Mouse (Mus musculus) intestine, embryonic 14.5 days (tissue): ENCODE results near the gene Cfap100. TPM values are rescaled to one million over a fixed set of nuclear protein-coding genes. Genes with fewer than 3 reads are reported as not detected.
A peak's percentile ranks its signal among the peaks of the same experiment; 100 is the strongest.

Source experiments
- ATAC-seq: fragments of 200-750 bp; cut with Nextera tagmentation; replicated peaks from 2 replicates; pipeline ENCODE4 v1.8.0; 2017; ENCODE audit warnings: low read depth, moderate number of reproducible peaks, moderate TSS enrichment, moderate library complexity; ENCODE audit not compliant: low FRiP score, low TSS enrichment
- DNase-seq: peaks from one replicate; pipeline ENCODE4 v3.0.0-alpha.2; 2018; ENCODE audit warnings: low spot score
- H3K27ac ChIP-seq: fragments of 300-500 bp; sonication (generic); 2 replicates; pipeline ENCODE4 v1.5.1; 2014; ENCODE audit warnings: low read depth, mild to moderate bottlenecking, control low read depth
- H3K27me3 ChIP-seq: fragments of 300-500 bp; sonication (generic); replicated peaks from 2 replicates; pipeline ENCODE4 v1.6.1; 2014; ENCODE audit warnings: low read length, control low read depth; ENCODE audit not compliant: control insufficient read depth, insufficient read depth
- H3K36me3 ChIP-seq: fragments of 300-500 bp; sonication (generic); 2 replicates; pipeline ENCODE4 v1.6.1; 2014; ENCODE audit warnings: low read length, control low read depth; ENCODE audit not compliant: control insufficient read depth, insufficient read depth
- H3K4me1 ChIP-seq: fragments of 300-500 bp; sonication (generic); replicated peaks from 2 replicates; pipeline ENCODE4 v1.6.1; 2014; ENCODE audit warnings: low read length, control low read depth, mixed read lengths; ENCODE audit not compliant: control insufficient read depth, insufficient read depth
- H3K4me2 ChIP-seq: fragments of 300-500 bp; sonication (generic); 2 replicates; pipeline ENCODE4 v1.6.1; 2014; ENCODE audit warnings: low read length
- H3K4me3 ChIP-seq: fragments of 300-500 bp; sonication (generic); 2 replicates; pipeline ENCODE4 v1.5.1; 2014; ENCODE audit warnings: low read depth, low read length, control low read depth, mixed read lengths
- H3K9ac ChIP-seq: fragments of 300-500 bp; sonication (generic); 2 replicates; pipeline ENCODE4 v1.6.1; 2014; ENCODE audit warnings: mild to moderate bottlenecking, low read length
- H3K9me3 ChIP-seq: fragments of 300-500 bp; sonication (generic); 2 replicates; pipeline ENCODE4 v1.6.1; 2016; ENCODE audit warnings: low read length, control low read depth; ENCODE audit not compliant: control insufficient read depth
- WGBS: fragments of 180-500 bp; shearing (Covaris S2); extraction: QIAGEN DNeasy Blood & Tissue Kit; methylation state at CpG from one replicate; pipeline ENCODE4 v1.1.7; 2014; 5-methylcytosine and 5-hydroxymethylcytosine counted together
- polyA plus RNA-seq: library from polyadenylated mRNA; unstranded; fragments of >200 nt; fragmentation: Nextera tagmentation; extraction: Ambion mirVana; gene quantifications from 2 replicates; pipeline ENCODE4 v1.2.1, GENCODE M21; 2014

Gene Cfap100
- polyA plus RNA-seq, 1 experiment from 2014 or later: 0.46 TPM

DNA sequence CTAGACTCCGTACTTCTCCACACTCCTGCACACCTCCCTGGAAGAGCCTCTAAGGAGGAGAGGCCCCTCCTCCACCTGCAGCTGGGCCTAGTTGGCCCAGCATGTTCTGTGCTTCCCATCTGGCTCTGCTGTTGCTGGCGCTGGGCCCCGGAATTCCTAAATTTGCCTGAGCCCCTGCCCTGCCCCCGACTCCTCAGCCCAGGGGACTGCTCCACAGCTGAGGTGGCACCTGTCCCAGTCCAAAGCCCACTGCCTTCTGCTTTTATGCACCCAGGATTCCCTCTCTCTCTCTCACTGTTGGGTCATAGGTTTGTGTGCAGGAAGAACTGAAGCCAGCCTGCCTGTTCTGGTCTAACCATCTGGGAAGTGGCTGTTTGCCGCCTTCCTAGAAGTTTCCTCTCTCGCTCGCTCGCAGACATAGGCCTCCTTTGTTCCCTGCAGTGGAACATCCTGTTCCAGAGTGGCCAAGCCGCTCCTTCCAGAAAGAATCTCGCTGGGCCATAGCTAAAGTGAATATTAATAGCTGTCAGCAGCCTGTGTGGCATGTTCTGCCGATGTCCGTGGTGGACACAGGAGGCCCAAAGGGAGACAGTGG, 42.4 kb upstream of the Cfap100 start:
- no peaks in the 10 kb centered on the region for H3K27me3 ChIP-seq
- no peak overlapping the region for H3K27ac ChIP-seq
- no peak for ATAC-seq
- no peak overlapping the region for H3K4me3 ChIP-seq
- DNase-seq: no peak
- H3K36me3 ChIP-seq: no peaks in the 10 kb centered on the region
- H3K9ac ChIP-seq: no peak overlapping the region
- WGBS: 64% methylated on average over 12 of the region's 12 CpGs
- no peak overlapping the region for H3K4me2 ChIP-seq
- no peaks in the 10 kb centered on the region for H3K4me1 ChIP-seq
- no peaks in the 10 kb centered on the region for H3K9me3 ChIP-seq

DNA sequence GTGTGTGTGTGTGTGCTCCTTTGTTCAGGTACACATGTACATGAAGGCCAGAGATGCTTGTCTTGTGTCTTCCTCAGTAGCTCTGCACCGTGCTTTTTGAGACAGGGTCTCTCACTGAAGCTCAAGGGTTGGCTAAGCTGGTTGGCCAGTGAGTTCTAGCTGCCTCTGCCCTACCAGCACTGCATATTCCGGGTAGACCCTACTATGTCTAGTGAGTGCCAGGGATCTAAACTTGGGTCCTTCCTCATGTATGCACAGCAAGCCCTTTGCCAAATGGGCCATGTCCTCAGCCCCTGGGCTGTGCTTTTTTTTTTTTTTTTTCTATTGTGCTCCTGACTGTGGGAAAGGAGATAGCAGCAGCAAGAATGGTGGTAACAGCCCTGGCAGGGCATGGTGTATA, 41.7 kb upstream of the Cfap100 start:
- no peak overlapping the region for H3K4me3 ChIP-seq
- ATAC-seq (no peak), DNase-seq (no peak)
- no peak overlapping the region for H3K9ac ChIP-seq
- H3K27me3 ChIP-seq: no peaks in the 10 kb centered on the region
- no peaks in the 10 kb centered on the region for H3K4me1 ChIP-seq
- H3K4me2 ChIP-seq: no peak overlapping the region
- no peaks in the 10 kb centered on the region for H3K36me3 ChIP-seq
- no peaks in the 10 kb centered on the region for H3K9me3 ChIP-seq
- 92% methylated on average over 2 of the region's 2 CpGs for WGBS
- H3K27ac ChIP-seq: no peak overlapping the region

DNA sequence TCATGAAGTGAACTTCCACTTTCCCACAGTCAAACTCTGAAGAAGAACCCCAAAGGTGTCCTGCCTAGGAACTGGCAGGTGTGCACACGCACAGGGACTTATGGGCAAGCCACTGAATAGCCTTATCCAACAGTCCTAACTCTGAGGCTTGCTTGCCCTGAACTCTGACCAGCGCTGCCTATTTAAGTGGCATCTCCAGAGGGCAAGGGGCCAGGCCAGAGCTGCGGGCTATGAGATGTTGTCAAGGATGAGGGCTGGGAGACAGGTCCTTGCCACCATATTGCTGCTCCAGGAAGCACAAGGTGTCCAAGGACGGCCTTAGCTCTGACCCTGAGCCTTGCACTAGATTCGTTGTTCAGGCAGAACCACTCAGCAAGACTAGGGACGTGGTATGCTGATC, 40.4 kb upstream of the Cfap100 start:
- WGBS: 88% methylated on average over 6 of the region's 6 CpGs

DNA sequence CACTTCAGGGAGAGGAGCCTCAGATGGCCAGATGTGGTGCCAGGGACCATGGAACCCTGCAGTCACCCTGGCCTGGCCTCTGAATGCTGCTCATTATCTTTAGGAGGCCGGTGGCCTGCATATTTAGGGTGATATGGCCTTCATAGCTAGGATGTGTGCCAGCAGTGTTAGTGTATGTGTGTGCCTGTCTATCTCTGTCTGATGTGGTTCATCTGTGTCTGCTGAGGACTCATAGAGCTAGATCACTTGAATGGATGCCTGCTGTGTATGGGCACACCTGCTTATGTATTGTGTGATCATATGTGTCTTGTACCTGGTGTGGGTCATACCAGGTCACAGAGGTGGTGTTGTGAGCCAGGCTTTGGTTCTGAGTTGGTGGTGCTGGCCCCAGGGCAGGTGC, 39.6 kb upstream of the Cfap100 start:
- Histone ChIP-seq H3K4me1 (peaks cover 5% of the 10 kb centered on the region; the same call in 1 of the 2 replicates), H3K9ac (no peak overlapping the region), H3K36me3 (no peaks in the 10 kb centered on the region), H3K4me2 (no peak overlapping the region), H3K27me3 (no peaks in the 10 kb centered on the region), H3K27ac (no peak overlapping the region), H3K9me3 (no peaks in the 10 kb centered on the region), H3K4me3 (no peak overlapping the region)
- DNase-seq: no peak
- ATAC-seq: no peak
- WGBS: 74% methylated on average over 1 of the region's 1 CpGs

More for the DNA sequence above, 40.4 kb upstream of the Cfap100 start:
- ATAC-seq: no peak
- Histone ChIP-seq H3K4me2 (no peak overlapping the region), H3K4me3 (no peak overlapping the region), H3K36me3 (no peaks in the 10 kb centered on the region), H3K27me3 (no peaks in the 10 kb centered on the region), H3K4me1 (no peaks in the 10 kb centered on the region), H3K9me3 (no peaks in the 10 kb centered on the region), H3K9ac (no peak overlapping the region), H3K27ac (no peak overlapping the region)
- no peak for DNase-seq

DNA sequence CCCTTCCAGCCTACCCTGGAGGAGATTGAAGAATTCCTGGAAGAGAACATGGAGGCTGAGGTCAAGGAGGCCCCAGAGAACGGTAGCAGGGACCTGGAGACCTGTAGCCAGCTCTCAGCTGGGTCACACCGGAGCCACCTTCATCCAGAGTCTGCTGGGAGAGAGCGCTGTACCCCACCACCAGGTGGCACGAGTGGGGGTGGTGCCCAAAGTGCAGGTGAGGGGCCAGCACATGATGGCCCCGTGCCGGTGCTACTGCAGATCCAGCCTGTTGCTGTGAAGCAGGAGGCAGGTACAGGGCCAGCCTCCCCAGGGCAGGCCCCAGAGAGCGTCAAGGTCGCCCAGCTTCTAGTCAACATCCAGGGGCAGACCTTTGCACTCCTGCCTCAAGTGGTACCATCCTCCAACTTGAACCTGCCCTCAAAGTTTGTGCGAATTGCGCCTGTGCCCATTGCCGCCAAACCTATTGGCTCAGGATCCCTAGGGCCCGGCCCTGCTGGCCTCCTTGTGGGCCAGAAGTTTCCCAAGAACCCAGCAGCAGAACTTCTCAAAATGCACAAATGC, 38.3 kb upstream of the Cfap100 start:
- H3K36me3 ChIP-seq: no peaks in the 10 kb centered on the region
- no peaks in the 10 kb centered on the region for H3K9me3 ChIP-seq
- H3K27me3 ChIP-seq: peaks cover under 1% of the 10 kb centered on the region; the same call in 1 of the 2 replicates
- WGBS: 87% methylated on average over 12 of the region's 12 CpGs
- no peak overlapping the region for H3K9ac ChIP-seq
- DNase-seq (no peak), ATAC-seq (no peak)
- H3K4me2 ChIP-seq: no peak overlapping the region
- no peak overlapping the region for H3K27ac ChIP-seq
- no peak overlapping the region for H3K4me3 ChIP-seq
- H3K4me1 ChIP-seq: peaks cover 8% of the 10 kb centered on the region; the same call in 1 of the 2 replicates

DNA sequence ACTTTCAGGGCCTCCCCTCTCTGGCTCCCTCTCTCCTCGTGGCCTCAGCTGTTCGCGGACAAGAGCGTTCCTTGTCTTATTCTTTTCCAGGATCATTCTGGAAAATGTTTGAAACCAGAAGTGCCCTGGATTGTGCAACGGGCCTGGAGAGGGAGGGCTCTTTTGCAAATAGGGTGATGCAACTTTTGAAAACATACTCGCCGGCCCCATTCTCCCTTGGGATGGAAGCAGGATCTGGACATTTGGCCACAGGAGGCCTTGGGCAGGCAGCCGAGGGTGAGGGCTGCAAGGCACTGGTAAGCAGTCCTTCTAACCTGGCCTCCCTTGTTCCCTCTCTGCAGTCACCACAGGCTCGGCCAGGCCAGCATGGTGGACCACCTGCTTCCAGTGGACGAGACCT, 37.5 kb upstream of the Cfap100 start:
- H3K4me1 ChIP-seq: peaks cover 8% of the 10 kb centered on the region; the same call in 1 of the 2 replicates
- no peak overlapping the region for H3K27ac ChIP-seq
- 84% methylated on average over 10 of the region's 10 CpGs for WGBS
- DNase-seq (no peak), ATAC-seq (no peak)
- H3K9me3 ChIP-seq: no peaks in the 10 kb centered on the region
- no peak overlapping the region for H3K4me2 ChIP-seq
- H3K36me3 ChIP-seq: no peaks in the 10 kb centered on the region
- no peak overlapping the region for H3K4me3 ChIP-seq
- H3K27me3 ChIP-seq: peaks cover 9% of the 10 kb centered on the region
- H3K9ac ChIP-seq: no peak overlapping the region

DNA sequence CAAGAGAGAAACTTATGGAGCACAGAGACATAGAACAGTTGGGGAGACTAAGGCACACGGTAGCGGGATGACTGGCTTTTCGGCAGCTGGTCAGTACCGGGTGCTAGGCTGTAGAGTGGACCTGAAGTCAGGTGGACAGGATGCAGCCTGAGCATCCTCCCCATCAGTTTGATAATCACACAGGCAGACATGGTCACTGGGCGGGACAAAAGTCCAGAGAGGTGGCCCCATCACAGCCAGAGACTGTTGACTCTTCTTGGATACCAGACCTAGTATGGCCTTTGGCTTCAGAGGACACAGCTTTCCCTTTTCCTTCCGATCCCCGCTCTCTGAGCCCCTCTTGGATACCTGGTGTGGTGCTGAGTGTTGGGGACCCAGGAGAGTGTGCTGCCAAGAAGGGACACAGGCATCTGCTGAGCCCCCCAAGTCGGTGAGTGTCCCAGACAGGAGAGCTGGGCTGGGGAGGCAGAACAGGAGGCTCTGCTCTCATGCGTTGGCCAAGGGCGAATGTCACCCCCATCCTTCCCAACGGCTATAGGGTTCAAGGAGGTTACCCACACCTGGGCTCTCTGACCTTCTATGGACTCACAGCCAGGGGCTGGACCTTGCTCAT, 36.5 kb upstream of the Cfap100 start:
- Histone ChIP-seq H3K27me3 (peaks cover 17% of the 10 kb centered on the region), H3K27ac (no peak overlapping the region), H3K4me3 (no peak overlapping the region), H3K4me2 (no peak overlapping the region), H3K9me3 (no peaks in the 10 kb centered on the region), H3K4me1 (peaks cover 8% of the 10 kb centered on the region; the same call in 1 of the 2 replicates), H3K9ac (no peak overlapping the region), H3K36me3 (no peaks in the 10 kb centered on the region)
- WGBS: 94% methylated on average over 11 of the region's 11 CpGs
- ATAC-seq: no peak
- no peak for DNase-seq

DNA sequence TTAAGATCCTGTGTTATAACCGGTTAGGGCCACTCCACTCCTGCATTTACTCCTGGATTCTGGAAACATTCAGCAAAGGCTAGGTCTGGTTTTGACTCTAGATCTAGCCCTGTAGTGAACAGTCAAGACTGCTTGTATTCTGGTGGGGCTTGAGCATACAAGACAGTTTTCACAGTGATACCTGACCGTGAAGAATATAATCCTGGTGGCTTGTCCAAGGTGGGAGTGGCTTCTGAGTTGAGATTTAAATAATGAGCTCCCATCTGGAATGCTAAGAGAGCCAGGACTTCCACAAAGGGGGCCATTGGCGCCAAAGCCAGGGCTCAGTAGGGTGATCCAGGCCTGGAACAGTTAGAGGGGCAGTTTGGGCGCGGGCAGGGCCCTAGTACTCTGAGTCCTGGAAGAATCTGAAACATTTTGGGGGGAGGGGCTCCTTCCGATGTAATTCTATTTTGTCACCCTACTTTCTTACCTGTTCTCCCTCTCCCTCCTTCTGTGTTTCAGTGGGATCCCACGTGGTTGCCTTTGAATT, 35.4 kb upstream of the Cfap100 start:
- Histone ChIP-seq H3K4me1 (peaks cover 8% of the 10 kb centered on the region; the same call in 1 of the 2 replicates), H3K4me2 (peak overlapping the region; percentile 99), H3K9ac (no peak overlapping the region), H3K9me3 (no peaks in the 10 kb centered on the region), H3K27me3 (peaks cover 17% of the 10 kb centered on the region), H3K36me3 (no peaks in the 10 kb centered on the region), H3K4me3 (peak overlapping the region; percentile 50), H3K27ac (no peak overlapping the region)
- peak; percentile 5; the same call in 1 of the 2 replicates for ATAC-seq
- WGBS: 42% methylated on average over 7 of the region's 7 CpGs
- no peak for DNase-seq
